Mouse (Mus musculus) megakaryocyte, adult 5-6 weeks (primary cell): ENCODE data around the gene Clgn. TPM values are rescaled to one million over a fixed set of nuclear protein-coding genes. Genes with fewer than 3 reads are reported as not detected.

ENCODE experiments used
- ATAC-seq: 2 replicates; pipeline ENCODE4 v1.8.0; 2016; ENCODE audit warnings: mild to moderate bottlenecking, inconsistent platforms; ENCODE audit not compliant: poor library complexity, severe bottlenecking
- total RNA-seq, 2 experiments: library from RNA; stranded (forward) in 1 of 2; stranded (reverse) in 1 of 2; fragments of 153-499, 151-499 nt in 1 of 2; fragments of 221-1000, 200-1000 nt in 1 of 2; gene quantifications; 2 replicates each; pipeline versions ENCODE4 v1.2.3 to v1.2.4; 2015 to 2017

The Clgn gene
- 0.14 TPM in 1 of 2 replicates, not detected in the other for total RNA-seq (2015)
- total RNA-seq (2017) = not detected in 2 replicates

DNA sequence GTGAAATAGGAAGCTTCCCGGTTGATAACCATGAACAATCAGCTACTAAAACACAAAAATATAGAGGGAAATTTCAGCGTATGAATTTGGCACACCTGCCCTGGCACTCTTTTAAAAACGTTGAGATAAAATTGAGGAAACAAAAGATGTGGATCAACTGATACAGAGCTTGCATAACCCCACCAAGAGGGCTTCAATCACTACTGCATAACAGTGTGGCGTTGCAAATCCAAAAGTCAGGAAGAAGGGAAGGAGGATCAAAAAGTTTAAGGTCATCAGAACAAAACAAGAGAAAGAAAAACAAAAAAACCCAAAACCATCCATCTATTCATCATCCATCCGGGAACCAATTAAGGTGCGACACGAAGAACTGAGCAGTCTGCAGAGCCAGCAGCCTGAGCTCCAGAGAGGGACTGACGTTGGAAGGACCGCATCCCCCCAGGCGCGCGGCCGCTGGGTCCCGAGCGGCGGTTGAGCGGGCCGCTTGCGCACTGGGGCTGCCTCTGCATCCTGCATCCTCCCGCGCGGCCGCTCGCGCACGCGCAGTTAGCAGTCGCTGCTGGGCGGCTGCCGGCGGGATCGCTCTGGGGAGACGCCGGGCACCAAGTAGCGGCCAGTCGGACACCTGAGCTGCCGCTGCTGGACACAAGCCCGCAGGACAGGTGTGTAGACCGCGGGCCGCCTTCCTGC is at the start of gene Clgn:
Gene Clgn (plus strand): TSS at position 552 of the 690 bp plus-strand sequence.
- no peak for ATAC-seq

DNA sequence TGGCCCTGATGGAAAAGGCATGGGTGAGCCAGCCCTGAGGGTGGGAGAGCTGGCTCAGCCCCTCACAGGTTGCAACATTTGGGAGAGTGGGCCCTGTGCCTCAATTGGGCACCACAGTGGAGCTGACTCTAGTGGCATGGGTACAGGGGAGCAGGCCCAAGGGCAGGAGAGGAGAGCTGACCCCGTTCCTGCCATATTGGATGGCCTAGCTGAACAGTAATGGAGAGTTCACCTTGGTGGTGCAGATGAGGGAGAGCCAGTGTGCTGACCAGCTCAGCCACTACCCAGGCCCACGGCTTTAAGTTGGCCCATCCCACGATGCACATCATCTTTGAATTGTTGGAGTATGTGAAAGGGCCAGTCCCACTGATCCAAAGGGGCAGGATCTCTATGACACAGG is 47.6 kb upstream of the Clgn start:
- ATAC-seq = no peak

DNA sequence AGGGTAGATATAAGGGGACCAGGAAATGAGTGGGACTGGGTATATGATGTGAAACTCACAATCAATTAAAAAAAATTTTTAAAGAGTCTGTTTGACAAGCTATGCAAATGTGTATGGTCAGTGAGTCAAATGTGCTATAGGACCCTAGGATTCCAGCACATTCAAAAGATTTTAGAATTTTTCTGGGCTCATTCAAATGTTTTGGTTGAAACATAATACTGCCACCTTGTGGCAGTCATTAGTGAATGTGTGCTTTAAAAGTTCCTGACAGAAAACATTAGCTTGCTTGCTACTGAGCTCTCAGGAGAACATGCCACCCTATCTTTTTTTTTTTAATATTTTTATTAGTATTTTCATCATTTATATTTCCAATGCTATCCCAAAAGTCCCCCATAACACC is 47.0 kb upstream of the Clgn start:
- no peak for ATAC-seq

- ATAC-seq = no peak
Measured at GRCm38 (mm10) chr8:83348263-83348662, 41.4 kb upstream of the Clgn start, which contains the start of gene Mgat4d. Gene Mgat4d (plus strand): TSS chr8:83348471.

DNA sequence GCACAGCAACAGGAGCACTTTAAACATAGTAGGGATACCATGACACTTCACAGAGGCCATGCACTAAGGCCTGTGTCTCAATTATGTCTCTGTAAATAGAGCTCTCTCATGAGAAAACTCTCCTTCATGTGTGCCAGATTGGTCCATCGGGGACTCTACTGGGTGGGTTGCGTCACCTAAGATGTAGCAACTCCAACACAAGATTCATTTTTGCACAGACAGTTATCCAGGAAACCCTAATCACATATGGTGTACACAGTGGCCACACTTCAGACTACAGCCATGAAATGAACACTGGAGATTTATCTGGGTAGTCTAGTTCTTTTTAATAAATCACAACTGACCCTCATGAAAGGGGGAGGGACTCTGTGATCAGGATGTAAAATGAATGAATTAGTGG is 38.4 kb upstream of the Clgn start:
- ATAC-seq = no peak

GRCm38 (mm10) chr8:83363156-83363769 is 26.4 kb upstream of the Clgn start:
- no peak for ATAC-seq

DNA sequence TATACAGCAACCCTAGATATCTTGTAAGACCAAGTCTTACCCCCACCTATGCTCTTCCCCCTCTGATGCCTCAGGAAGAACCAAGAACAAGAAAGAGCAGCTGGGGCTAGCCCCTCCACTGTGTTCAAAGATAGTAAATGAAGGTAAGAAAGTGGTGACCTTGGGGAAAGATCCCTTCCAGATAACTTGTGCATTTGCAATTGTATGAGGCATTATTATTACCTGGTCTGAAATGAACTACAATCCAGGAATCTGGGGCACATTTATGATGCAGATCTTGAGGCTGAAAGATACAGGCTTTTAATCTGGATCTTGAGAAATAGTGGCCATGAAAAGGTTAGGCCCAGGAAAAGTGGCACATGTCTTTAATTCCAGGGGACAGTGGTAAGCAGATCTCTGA is 12.4 kb upstream of the Clgn start:
- ATAC-seq = no peak

DNA sequence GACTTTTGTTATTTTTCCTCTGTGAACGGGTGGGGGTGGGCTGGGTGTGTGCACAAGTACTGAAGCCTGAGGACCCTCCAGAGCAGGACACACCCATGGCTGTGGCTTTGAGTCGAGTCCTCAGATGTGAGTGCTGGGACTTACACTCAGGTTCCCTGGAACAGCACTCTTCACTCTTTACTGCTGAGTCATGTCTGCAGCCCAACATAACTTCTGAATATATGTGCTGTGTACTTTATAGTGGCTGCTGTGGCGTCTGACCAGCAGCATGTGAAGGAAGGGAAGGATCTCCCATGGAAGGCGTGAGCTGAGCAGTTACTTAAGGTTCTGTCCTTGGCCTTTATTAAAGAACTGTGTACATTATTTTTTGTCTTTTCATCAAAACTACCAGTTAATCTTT is 9.5 kb upstream of the Clgn start:
- no peak for ATAC-seq

DNA sequence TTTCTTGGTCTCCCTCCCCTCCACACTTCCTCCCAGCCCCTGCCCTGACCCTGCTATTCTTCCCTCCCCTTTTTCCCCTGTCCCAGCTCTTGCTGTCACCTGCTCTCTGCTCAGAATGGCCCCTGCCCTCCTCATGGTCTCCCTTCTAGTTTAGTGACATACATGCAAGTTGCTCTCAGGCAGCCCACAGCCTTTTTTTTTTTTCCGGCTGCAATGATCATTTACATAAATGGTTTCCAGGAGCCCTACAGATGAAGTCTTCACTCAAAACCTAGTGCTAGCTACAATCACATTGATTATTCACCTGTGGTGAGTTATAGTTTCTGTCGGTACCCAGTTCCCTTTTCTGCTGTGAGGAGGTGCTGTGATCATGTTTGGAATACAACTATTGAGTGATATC is 8.7 kb upstream of the Clgn start:
- ATAC-seq = no peak

GRCm38 (mm10) chr8:83382850-83383249 is 6.8 kb upstream of the Clgn start:
- no peak for ATAC-seq

DNA sequence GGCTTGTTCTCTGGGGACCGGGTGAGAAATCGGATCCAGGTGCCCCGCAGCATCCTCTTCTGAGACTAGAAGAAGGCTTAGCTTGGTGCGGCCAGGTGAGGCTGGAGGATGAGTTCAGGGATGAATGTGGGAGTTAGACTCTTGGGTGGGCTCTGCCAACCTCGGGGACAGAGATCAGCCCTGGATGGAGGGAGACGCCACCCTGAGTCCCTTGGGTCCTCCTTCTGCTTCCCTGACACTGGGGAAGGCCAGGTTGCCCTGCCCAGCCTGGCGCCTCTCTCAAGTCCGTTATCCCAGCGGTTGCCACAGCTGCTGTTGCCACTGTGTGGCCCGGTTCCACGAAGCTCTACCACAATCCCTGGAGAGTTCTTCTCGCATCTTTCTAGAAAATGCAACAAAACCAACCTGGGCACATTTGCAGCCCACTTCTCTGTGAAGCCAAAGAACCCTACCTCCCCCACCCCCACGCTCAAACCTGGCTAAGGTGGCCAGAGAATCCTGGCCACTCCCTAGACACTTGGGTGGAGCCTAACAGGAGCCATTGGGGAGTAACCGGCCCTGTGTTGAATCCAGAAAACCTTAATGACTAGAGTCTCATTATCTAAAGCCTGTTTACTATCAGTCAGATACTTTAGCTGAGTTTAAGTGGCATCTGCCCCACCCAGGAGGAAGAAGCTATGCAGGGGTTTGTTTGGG is 487 bp downstream of the Clgn start:
- ATAC-seq = no peak

DNA sequence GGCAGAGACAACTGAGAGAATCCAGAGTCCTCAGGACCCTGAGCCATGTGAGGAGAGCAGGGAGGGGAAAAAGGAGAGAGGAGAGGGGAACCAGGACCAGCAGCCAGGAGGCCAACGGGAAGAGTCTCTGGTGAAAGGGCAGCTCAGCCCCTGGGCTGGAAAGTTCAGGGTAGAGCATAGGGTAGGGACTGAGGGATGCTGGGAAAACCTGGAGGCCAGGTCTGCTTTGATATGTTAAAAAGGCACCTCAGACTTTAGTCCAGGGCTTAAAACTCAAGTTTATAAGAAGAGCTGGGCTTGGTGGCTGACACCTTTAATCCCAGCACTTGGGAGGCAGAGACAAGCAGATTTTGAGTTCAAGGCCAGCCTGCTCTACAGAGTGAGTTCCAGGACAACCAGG is 2.9 kb downstream of the Clgn start:
- ATAC-seq = no peak

DNA sequence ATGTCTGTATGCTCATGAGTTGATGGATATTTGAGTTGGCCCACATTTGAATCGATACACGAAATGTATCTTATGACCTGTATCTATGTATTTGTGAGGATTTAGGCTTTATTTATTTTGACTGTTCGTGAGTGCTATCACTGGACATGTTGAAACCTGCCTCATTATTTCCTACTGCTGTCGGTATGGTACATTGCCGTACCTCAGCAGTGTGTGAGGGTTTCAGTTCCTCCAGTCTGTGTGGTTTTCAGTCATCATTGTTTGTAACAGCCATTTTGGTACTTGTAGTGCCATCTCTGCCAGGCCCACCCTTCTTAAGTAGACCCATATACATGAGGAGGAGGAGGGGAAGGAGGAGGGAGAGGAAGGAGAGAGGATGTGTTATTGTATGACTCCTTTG is 4.7 kb downstream of the Clgn start:
- no peak for ATAC-seq

DNA sequence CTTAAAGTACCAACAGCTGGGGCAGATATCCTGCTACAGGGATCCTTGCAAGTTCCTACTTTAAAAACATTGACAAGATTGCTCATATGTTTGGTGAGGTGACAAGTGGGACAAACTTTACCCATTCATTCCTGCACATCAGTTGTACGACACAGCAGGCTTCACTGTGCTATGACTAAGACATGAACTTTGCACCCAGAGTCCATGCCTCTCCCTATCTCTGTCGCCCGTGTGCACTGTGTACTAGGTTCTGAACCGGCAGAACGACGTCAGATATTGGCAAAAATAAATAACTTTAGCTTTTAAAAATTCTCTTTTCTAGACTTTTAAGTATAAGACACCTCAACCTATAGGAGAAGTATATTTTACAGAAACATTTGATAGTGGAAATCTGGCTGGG is 7.0 kb downstream of the Clgn start:
- no peak for ATAC-seq

GRCm38 (mm10) chr8:83397726-83398125 is 8.1 kb downstream of the Clgn start:
- no peak for ATAC-seq

- no peak for ATAC-seq
Measured at GRCm38 (mm10) chr8:83405548-83405947, 15.9 kb downstream of the Clgn start.

GRCm38 (mm10) chr8:83406836-83407235 is 17.2 kb downstream of the Clgn start:
- ATAC-seq = no peak

GRCm38 (mm10) chr8:83408496-83408895 is 18.8 kb downstream of the Clgn start:
- ATAC-seq = no peak

GRCm38 (mm10) chr8:83416878-83417277 is 27.2 kb downstream of the Clgn start:
- ATAC-seq = no peak

GRCm38 (mm10) chr8:83417970-83418369 is 28.3 kb downstream of the Clgn start:
- ATAC-seq = peak; percentile 67

DNA sequence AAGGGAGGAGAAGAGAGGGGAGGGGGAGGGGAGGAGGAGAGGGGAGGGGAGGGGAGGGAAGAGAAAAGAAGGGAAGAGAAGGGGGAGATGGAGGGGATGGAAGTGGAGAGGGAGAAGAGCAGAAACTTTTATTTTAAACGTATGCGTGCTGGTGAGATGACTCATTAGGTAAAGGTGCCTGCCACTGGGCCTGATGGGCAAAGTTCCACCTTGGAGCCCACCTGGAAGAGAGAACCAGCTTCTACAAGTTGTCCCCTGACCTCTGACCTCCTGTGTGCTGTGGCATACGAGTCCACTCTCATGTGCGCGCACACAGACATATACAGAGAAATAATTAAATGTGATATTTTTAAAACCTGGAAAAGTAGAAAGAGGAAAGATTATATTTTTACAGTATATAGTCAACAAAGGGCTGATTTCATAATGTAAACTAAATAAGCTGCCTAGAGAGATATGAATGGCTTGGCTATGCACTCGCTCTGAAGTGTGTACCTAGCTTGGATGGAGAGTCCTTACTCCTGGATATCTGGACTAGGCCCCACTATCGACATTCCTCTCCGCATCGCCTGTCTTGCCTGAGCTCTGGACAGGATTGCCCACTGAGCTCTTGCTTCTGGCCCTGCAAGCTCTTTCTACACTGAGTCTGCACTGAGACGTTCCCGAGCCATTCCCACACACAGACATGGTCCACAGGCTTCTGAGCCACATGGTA is 29.3 kb downstream of the Clgn start:
- ATAC-seq = no peak
